Mouse (Mus musculus) left cerebral cortex, adult 8-10 months (tissue): ENCODE measurements at regions not wholly inside any gene's neighbourhood (a gene's known extent, or its start where the extent isn't known, plus 50 kb on each side); places are given as distances from the start of the nearest gene placed in this dataset.
A peak's percentile ranks its signal among the peaks of the same experiment; 100 is the strongest.

Experiments
- DNase-seq, 2 experiments: peaks; one replicate each; pipeline ENCODE4 v3.0.0; 2022; ENCODE audit warnings: low spot score in 2 of 2

DNA sequence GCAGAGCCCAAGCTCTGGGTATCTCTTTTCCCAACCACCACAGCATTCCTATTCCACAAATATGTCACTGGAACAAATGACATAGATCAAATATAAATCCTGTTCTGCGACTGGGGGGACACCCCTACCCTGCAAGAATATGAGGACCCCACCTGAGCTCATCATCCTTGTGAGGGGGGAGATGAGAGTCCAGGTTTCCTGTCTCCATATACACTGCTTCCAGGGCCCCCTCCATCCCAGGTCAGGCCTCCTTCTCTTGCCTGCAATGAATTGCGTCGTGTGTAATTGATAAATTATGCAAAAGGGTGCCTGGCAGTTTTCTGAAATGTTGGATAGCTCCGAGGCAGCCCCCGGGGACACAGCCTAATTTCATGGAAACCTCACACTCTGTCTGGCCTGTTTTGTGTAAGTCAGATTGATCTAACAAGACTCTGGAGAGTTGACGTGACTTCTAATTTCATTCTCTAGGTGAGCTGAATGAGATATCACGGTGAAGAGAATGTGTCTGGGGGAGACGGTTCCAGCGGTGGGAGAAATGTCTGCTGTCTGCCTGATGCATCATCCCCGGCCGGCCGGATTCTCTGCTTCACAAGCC lies 110.3 kb upstream of the Tle3 start:
- DNase-seq, result no peak

DNA sequence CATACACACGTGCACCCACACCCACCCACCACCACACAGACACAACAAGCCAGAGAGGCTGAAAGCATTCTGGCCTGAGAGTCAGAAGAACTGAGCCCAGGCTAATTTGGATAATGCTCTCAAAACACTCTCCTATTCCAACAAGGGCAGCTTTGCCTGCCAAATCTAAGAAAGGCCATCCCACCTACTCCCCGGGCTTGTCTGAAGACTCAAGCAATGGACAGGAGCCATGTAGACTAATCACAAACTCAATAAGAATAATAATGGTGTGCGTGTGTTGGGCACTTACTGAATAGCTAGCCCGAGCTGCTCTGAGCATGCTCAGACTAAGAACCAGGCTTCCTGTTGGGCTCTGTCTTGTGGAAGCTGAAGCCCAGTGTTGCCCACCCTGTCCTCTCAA lies 108.8 kb upstream of the Tle3 start:
- peak in 1 of 2 experiments; percentile 18 for DNase-seq

DNA sequence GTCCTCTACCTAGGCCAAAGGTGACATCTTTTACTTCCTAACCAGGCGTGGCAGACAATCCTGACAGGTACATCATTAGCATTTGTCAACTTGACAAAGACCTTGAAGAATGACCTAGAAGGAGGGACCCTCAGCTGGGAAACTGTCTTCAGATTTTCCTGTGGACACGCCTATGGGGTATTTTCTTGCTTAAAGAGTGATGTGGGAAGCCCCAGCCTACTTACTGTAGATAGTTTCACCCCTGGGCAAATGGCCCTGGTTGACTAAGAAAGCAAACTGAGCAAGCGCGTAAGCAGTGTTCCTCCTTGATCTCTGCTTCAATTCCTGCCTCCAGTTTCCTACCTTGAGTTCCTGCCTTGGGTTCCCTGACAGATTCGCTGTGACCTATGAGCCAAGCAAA lies 106.7 kb upstream of the Tle3 start:
- no peak for DNase-seq

DNA sequence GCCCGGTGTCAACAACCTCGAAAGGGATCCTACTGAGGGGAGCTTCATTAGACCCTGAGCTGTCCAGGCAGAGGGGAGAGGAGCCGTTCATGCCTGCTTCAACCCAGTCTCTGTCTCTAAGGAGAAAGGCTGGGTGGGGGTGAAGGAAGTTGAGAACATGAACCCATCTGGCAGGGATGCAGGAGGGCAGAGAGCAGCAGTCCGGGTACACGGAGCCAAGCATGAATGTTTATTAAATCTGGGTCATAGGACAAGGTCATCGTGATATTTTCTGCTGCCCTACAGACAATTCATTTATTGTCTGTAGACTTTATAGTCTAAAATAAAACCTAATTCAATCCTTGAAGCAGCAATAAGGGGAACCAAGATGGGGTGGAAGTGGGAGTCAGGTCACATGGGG lies 105.2 kb upstream of the Tle3 start:
- DNase-seq, result no peak

DNA sequence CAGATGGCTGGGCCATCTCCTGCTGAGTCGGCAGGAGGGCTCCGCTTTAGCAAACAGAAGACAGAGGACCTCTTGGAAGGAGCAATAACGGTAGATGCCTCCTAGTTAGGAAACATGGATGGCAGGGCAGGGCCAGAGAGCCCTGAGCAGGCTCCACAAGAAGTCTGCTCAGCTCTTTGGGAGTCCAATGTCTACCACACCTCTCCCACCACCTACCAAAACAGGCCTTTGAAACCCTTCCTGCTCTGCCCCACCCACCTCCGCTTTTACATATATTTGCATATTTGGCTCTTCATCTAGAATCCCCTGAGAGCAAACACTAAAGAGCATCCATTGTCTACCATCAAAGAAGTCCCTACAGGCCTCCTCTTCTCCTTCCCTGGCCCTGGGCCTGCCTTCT lies 104.6 kb upstream of the Tle3 start:
- peak in 1 of 2 experiments; percentile 15 for DNase-seq

DNA sequence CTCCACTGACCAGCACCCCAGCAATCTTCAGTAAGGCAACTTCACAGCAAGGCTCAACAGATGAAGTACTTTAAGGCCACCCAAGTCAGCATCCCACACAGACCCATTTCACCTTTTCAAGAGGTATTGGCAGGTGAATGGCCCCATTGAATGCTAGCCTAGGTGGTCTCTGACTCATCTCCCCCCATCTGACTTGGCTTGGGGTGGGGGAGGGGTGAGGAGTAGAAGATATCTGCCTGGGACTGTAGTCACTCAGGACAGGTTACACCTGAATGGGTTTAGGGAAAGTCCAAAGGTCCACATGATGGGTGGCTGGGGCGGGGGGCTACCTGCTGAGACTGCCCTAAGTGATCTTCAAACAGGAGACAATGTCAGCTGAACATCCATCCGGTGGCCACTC lies 104.0 kb upstream of the Tle3 start:
- DNase-seq, result no peak

DNA sequence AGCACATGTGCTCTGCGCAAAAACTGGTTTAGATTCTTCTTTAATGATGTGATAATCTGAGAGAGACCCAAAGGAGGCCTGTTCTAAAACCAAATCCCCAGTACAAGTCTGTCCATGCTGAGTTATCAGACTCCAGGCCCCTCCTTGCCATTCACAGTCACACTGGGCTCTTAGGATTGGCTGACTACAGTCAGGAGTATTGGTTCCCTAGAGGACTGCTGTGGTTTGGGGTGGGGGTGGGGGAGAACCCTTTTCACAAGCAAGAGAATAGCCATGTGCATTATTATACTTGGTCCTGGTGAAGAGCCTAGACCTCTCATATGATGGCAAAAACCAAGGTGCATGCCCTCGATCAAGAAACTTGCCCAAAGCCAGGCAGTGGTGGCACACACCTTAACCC lies 103.5 kb upstream of the Tle3 start:
- DNase-seq, result no peak

DNA sequence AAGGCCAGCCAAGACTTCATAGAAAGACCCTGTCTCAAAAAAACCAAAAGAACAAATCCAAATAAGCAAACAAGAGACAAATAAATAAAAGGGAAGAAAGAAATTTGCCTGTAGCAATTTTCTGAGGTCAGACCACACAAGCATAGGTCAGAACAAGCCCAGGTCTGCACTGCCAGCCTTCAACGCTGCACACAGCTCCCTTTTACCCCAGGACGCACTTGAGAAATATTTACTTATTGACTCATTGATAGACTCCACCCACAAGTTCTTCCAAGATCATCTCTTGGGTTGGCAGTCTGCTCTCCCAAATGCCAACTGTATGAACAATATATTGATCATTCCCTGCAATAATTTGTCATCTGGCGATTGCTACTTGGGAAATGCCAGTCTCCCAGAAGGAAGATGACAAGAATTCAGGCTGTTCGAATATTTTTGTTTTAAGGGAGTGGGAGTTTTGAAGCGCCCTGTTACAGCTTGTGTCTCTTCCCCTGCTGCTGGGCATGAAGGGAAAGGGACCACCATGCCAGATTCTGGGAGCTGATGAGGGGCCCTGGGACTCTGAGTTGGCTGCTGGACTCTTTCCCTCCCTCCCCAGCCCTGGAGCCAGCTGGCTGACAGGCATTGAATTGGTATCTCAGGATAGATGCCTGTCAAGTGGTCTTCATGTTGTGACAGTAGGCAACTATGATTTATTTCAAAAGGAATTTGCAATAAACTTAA lies 102.9 kb upstream of the Tle3 start:
- DNase-seq, result no peak

DNA sequence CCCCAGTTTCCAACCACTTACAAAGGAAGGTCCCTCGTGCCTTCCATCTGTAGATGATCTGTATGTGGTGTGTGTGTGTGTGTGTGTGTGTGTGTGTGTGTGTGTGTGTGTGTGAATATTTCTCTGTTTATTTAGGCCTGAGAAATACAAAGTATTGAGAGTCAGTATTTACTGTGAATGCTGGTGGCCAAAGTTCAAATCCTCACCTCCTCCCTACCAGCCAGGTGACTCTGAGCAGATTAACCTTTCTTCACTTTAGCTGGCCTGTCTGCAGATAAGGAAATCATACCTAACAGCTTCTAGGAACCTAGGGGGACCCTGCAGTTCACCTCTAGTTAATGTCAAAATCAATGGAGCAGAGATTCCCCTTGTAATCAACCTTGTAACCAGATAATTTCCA lies 100.9 kb upstream of the Tle3 start:
- no peak for DNase-seq

DNA sequence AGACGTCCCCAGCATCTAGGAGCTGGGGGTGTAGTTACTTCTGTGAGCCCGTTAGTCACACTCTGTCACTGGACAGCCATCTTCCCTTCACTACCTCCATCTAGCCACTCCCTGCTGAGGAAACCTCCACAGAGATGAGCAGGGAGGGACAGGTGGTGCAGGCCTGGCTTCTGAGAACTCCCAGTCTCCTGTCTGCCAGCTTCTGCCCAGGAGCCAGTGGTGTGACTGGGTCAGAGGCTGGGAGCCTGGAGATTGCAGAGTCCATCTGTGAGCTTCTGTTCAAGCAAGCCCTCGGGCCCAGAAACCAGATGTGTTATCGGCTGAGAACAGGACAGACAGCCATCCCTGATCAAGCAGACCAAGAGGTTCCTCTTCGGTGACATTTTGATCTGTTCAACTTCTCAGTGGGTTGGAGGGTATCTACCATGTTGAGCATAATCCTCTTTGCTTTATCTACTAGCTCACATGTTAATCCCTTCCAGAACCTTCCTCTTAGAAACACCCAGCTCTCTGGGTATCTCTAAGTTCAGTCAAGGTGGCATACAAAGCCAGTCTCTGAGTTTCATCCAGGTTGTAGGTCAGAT lies 100.3 kb upstream of the Tle3 start:
- DNase-seq, result no peak

DNA sequence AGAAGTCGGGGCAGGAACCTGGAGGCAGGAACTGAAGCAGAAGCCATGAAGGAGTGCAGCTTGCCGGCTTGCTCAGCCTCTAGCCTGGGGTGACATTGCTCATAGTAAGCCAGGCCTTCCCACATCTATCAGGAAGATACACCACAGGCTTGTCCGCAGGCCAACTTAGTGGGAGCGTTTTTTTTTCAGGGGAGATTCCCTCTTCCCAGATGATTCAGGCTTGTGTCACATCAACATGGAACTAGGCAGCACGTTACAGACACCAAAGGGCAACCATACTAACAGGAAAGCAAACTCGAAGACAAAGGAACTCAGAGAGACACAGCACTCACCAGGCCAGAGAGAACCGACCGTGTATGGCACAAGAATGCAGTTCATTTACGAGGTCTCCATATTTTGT lies 98.1 kb upstream of the Tle3 start:
- DNase-seq, result no peak

DNA sequence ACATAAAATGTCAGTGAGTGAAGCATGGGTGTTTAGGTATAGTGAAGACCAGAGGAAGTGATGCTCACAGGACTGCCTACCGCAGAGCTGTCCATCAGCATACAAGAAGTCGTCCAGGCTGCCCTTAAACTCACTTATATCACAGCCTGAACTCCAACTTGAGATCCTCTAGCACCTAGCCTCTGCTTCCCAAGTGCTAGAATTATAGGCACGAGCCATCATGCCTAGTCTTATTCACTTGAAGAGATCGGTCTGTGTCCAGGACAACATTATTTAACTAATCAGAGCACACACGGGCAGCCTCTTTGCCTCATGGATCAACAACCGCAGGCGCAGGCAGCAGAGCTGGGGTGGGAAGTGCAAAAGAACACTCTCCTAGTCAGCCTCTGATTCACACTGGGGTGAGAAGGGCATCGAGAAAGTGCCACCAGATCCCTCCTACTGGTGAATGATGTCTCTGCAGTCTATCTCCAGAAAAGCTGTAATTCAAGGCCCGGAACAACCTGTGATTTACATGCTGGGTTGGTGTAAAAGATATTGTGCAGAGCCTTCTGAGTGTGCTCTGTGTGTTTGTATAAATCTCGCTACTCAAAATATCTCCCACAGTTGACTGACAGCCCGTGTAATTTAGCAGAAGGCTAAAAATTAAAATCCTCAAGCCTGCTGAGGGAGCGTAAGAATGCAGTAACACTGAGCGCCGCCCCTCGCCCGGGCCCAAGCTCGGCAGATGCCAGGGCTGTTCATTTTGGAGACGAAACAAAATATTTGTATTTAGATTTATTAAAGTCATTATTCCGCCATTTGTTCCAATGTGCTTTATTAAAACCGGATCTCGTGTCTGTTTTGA lies 94.6 kb upstream of the Tle3 start:
- peak; percentile 23 to 36 for DNase-seq

DNA sequence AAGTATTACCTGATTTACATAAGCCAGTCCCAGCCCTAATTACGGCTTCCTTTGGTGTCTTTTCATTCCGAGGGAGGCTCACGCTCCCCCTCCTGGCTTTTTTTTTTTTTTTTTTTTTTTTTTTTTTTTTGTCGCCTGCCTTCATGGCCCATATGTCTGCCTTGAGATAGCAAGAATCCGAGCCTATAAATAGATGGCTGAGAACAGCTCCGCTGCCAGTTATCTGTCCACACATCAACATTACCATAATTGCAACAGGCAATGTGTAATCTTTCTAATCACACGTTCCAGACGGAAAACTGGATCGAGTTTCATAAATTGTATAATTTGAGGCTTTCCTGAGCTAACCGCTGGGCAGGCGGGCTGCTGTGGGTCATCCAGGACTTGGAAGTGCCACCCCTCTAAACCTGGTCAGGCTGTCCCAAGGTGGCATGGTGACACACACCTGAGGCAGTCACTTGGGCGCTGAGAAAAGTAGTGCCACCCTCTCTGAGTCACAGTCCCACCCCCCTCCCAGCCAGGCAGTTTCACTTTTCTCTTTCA lies 93.9 kb upstream of the Tle3 start:
- DNase-seq, result peak; percentile 23 to 75

DNA sequence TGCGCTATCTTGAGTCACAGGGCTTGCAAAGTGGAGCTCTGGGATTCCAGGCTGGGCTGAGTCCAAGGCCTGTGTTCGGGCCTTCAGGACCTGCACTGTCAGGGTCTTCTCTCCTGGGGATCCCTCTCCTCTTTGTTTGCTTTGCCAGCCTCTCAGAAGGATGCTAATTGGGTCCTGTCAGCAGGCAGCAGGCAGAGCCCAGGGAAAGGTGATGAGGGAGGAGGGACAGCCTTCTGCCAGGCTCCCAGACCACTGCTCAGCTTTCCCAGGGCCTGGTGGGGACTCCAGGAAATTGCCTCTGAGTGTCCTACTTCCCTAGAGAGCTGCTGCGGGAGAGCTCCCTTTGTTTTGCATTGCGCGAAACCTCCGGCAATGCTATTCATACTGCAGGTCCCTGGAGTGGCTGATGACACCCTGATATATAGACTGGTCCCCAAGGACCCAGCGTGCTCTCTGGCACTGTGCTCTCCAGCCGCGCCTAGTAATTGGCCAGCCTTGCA lies 93.1 kb upstream of the Tle3 start:
- no peak for DNase-seq

DNA sequence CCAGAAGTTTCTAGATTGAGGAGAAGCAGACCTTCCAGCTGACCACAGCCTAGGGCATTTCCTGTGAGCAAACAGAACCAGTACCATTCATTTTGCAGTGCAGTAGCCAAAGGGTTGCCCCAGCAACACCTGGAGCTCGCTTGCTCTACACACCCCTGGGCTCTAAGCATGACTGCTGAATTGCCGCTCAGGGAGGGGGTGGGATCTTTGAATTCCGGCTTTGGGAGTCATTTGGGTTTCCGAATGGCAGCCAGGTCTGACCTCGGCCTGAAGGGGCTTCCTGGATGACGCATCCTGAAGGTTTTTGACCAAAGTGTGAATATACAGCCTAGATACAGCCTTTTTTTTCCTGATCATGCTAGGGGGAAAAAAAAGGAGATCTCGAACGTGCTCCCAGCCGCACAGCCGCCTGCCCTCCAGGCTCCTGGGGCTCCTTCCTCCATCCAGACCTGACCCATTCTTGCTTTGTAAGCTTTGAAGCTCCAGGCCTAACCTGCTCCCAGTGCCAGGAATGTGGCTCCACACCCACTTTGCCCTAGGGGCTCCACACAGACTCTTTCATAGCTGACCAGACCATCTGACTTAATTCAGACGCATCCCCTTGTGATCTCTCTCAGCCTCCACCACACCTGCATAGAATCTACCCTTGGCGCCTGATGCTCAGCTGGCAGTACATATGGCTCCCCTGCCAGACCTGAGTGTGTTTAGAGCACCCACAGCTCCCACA lies 91.1 kb upstream of the Tle3 start:
- DNase-seq, result no peak

DNA sequence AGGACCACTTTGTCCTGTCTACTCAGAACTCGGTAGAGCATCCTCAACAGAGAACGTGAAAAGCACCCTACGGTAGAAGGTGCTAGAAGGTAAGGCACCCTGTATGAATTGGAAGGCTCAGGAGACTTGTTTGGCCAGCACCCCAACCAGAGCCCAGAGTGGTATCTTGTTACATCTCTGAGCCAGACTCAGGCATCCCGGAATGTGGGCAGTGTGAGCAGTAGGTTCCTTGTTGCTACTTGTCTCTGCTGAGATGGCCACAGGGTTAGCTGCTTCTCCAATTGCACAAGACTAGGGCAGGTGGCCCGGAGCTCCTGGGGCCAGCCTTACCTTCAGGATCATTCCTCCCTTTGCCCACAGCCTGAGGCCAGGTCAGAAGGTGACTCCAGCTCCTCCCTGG lies 88.9 kb upstream of the Tle3 start:
- no peak for DNase-seq

DNA sequence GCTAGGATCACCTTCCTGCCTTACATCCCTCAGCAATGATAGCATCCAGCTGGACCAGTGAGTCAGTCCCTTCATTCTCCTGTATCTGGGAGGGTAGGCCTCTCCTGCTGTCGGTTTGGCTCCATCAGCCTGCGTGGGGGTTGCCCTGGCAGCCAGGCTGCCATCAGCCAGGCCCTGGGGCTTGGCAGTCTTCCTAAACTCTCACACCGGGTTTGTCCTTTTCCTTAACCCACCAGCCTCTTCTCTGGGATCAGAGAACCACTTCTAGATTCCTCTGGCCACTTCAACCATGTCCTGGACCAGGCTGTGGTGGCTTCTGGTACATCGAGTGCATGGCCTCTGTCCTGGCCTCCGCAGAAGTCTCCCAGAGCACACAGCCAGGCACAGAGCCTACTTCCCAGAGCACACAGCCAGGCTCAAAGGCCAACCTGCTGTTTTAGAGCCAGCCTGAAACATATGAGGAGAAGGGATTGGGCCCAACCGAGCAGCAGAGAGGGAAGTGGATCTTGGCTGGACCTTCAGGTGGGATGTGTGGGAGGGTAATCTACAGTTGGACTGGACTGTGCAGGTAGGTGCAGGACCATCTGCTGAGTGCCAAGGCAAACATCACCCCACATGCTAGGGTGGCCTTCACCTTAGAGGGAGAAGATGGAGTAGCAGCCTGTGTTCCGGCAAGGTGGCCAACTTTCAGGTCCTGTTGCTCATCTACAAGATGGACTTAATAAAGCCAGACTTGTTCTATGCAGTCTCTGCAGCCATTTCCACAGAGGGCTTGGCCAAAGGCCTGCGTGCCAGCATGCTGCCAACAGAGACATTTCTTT lies 87.8 kb upstream of the Tle3 start:
- DNase-seq, result no peak

DNA sequence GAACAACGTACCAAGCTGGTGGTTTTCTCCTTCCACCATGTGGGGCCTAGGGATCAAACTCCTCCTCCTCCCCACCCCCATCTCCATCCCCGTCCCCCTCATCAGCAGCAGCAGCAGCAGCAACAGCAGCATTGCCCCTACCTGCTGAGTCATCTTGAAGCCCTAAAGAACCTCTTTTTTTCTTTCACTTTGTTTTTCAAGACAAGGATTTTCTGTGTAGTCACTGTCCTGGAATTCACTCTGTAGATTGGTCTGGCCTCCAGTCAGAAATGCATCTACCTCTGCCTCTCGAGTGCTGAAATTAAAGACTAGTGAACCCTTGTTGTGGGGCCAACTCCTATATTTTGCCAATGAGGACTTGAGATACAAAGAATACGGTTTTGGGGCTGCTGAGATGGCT lies 85.6 kb upstream of the Tle3 start:
- DNase-seq, result no peak

DNA sequence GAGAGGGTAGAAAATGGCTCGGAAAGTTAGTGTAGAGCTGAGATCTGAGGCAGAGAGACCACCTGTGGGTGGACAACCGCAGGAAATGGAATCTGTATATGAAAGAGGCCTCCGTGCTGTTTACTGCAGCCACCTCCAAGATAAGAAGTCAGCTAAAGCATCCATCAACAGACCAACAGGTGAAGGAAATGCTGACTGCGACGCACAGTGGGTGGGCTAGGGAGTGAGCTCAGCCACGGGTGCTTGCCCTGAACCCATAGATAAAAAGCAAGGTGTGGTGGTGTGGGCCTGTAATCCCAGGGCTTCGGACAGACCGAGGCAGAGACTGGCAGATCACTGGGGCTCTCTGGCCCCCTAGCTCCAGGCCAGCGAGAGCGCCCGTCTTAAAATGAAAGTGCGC lies 83.0 kb upstream of the Tle3 start:
- DNase-seq, result no peak

DNA sequence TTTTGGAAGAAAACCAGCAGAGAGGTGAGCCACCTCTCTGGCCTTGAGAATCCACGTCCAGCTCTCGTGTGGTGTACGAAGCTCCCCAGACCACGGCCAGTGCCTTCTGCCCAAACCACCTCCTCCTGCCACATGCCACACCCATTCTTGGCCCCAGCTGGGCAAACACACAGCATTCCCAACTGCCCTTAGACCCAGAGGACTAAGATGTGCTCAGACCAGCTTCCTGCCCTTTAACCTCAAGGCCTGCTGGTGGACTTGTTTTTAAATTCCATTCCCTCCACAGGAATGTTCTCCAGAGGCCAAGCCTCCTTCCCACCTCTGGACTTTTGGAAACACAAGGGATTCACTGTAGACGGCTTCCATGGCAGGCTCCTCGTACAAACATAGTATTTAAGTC lies 82.5 kb upstream of the Tle3 start:
- no peak for DNase-seq
